Mouse (Mus musculus): ENCODE results near the gene Ltn1.

Ltn1 gene

GRCm38 (mm10) chr16:87393813-87394548, 38.4 kb downstream of the Ltn1 start:
- DNase-seq (ENCODE audit: low spot score in 2 of 2): peak; percentile 13 to 53

DNA sequence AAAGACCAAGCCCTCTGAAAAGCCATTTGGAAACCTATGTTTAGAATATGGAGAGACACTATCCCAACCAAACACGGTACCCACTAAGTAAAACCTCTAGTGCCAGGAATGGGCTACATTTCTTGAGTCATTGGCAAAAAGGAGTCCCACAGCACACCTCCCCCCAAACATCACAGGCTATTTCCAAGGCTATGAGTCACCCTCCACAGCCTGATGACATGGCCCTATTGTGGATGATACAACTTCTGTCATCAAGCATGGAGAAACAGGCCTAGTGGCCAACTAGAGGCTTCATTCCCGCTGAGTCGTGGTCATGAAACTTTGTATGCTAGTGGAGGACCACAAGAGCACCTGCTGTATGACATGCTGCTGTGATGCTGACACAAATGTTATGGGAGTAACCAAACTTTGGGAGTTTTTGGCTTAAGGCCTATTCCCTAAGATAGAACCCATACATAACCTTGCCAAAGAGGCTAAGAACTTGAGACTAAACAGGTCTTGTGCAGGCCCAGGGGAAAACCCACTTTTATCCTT, 44.9 kb downstream of the Ltn1 start:
- no peak for DNase-seq (ENCODE audit: low spot score in 2 of 2)

GRCm38 (mm10) chr16:87384366-87384765, 48.0 kb downstream of the Ltn1 start:
- DNase-seq (ENCODE audit: low spot score in 2 of 2): no peak

DNA sequence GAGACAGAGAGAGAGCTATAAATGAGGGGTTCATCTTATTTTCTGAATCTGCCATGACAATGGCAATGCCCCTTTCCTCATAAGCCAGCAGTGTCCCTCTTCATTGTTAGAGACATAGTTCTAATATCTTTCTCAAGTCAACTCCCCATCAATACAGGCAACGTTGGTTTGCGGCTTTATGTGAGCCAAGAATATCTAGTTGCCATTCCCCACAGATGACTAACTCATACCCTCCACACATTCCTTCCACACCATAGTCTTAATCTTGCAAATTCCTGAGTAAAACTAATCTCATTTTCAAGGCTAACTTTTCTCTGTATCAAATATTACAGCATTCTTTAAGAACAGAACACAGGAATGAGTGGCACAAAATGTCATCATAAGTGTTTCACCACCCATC, 49.4 kb downstream of the Ltn1 start:
- no peak for DNase-seq (ENCODE audit: low spot score in 2 of 2)

DNA sequence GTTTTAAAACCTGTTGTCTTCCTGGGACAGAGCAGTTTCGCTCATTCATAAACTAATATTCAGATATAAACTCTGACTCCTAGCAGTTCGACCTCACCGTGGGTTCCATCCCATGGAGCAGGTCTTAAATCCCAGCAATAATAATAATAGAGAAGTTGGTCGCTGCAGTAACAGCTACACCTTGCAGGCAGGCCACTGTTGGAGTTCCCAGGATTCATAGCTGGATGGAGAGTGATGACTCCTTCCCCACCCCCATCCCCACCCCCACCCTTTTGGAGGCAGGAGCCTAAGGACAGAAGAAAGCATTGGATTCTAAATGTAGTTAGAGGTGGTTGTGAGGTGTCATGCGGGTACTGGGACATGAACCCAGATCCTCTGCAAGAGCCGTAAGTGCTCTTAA, 66.0 kb downstream of the Ltn1 start:
- no peak for DNase-seq (ENCODE audit: low spot score in 2 of 2)

- no peak for DNase-seq (ENCODE audit: low spot score in 2 of 2)
Measured at GRCm38 (mm10) chr16:87366035-87366434, 66.4 kb downstream of the Ltn1 start.

DNA sequence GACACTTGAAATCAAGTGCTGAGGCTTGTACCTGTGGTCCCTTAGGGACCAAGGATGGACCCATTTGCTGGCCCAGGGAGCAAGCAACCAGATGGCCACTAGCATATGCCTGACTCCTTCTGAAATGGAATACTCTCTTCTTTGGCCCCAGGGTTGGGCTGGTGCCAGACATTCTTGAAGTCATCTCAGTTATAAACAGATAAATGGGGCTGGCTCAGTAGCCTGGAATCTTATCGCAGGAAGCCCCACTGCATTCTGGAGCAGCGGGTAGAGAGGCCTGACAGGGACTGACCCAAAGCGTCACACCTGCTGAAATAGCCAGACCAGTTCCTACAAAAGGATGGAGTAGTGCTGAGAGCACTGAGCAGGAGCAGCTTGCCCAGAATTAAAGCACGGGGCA, 68.2 kb downstream of the Ltn1 start:
- no peak for DNase-seq (ENCODE audit: low spot score in 2 of 2)

DNA sequence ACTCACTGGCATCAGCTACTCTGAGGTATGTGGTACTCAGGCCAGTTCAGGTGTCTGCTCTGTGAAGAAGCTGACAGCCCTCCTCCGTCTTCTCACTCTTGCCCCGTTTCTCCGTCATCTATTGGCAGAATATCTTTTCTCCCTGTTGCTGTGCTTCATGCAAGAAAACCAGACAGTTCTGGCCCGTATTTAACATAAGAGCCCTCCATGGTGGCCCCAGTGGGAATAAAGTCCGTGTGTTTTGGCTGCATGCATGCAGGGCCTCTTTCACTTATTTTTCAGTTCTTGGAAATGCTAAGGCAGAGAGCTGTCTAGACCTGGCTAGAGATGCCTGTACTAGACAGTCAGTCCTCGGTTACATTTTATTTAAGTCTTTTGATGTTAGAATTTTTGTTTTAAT, 72.3 kb downstream of the Ltn1 start:
- no peak for DNase-seq (ENCODE audit: low spot score in 2 of 2)

DNA sequence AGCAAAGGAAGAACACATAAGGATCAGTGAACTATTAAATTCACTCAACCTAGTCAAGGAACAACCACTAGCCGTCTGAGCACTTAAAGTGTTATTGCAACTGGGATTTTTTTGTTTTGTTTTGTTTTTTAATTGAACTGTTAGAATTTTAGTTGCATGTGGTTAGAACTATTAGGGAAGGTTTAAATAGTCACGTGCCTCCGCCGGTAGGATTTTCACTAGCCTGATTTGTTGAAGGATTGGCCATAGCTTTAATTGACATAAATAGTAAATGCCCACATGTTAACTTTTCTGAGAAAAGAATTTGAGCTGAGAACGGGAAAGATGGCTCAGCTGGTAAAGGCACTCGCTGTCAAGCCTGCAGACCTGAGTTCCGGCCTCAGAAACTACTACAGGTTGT, 77.7 kb downstream of the Ltn1 start:
- no peak for DNase-seq (ENCODE audit: low spot score in 2 of 2)

DNA sequence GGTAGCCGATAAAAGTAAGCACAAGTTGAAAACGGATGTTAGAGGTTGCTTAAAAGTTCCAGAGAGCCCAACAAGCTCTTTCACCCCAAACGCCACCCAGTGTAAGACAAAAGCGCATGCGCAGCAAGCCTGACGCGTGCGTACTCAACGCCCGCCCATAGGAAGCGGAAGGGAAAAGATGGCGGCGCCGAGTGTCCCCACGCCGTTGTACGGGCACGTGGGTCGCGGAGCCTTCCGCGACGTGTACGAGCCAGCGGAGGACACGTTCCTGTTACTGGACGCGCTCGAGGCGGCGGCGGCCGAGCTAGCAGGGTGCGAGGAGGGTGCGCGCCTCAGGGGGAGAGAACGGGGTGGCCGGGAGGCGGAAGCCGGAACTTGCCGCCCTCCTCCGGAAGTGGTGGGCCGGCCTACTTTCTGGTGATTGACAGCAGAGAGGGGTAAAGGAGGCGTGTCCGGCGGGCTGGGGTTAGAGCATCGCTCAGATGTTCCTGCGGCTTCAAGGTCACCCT, 78.3 kb downstream of the Ltn1 start, which contains the start of gene N6amt1:
Gene N6amt1 (plus strand): TSS at position 111 of the 509 bp plus-strand sequence.
- DNase-seq (ENCODE audit: low spot score in 2 of 2): peak; percentile 85 to 86

DNA sequence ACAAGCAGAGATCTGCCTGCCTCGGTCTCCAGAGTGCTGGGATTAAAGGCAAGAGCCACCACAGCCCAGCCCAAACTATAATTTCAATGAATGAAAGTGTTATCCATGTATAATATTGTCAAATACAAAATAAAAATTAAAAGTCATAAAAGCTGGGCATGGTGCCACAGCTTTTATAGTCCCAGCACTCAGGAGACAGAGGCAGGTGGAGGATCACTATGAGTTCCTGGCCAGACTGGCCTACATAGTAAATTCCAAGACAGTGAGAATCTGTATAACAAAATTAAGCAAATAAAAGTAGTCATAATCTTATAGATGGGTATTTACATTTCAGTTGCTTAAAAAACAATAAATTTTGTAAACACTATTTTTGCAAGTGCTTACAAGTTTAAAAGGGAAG, 78.8 kb downstream of the Ltn1 start:
- no peak for DNase-seq (ENCODE audit: low spot score in 2 of 2)

GRCm38 (mm10) chr16:87351386-87352105, 80.9 kb downstream of the Ltn1 start:
- no peak for DNase-seq (ENCODE audit: low spot score in 2 of 2)

DNA sequence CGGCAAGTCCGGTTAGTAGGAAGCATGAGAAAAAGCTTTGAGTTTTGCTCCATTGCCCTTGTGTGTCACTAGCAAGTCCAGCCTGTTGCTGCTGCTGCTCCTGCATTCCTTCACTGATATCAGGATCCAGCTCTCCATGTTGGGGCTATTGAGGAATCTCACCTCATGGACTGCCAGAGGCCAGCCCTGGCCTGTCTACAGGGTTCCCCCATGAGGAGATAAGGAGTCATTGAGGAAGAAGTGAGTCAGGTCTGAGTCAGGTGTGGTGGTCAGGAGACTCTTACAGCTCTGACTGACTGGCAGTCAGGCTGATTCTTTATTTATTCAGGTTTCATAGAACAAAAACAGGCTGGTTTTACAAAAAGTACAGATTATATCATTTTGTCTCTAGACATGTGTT, 84.3 kb downstream of the Ltn1 start:
- DNase-seq (ENCODE audit: low spot score in 2 of 2): no peak

GRCm38 (mm10) chr16:87341043-87341572, 91.3 kb downstream of the Ltn1 start:
- DNase-seq (ENCODE audit: low spot score in 2 of 2): no peak

DNA sequence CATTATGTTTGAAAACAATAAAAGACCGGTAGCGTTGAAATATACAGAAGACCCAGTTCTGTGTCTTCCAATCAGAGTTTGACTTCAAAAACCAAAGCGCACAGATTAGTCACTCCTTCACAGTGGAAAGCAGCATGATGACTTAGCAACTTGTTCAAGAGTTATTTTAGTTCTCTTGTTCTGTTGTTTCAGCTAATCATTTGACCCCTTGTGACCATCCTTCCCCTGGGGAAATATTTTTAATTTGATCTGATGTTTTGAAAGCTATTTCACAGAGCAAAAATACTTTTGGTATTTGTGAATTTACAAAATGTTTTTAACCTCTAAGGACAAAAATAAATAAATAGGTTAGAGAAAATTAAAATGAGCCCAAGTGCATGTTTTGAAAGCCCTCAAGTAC, 97.7 kb downstream of the Ltn1 start:
- DNase-seq (ENCODE audit: low spot score in 2 of 2): no peak

GRCm38 (mm10) chr16:87329986-87330385, 102.4 kb downstream of the Ltn1 start:
- DNase-seq (ENCODE audit: low spot score in 2 of 2): no peak
